Mouse (Mus musculus): ENCODE measurements at regions not wholly inside any gene's neighbourhood (a gene's known extent, or its start where the extent isn't known, plus 50 kb on each side); places are given as distances from the start of the nearest gene placed in this dataset.
A peak's percentile ranks its signal among the peaks of the same experiment; 100 is the strongest.

GRCm38 (mm10) chr15:87102211-87102610 is 441.9 kb upstream of the Fam19a5 start:
- DNase-seq, result no peak

- DNase-seq, result no peak
Measured at GRCm38 (mm10) chr15:87105951-87106350, 438.1 kb upstream of the Fam19a5 start.

DNA sequence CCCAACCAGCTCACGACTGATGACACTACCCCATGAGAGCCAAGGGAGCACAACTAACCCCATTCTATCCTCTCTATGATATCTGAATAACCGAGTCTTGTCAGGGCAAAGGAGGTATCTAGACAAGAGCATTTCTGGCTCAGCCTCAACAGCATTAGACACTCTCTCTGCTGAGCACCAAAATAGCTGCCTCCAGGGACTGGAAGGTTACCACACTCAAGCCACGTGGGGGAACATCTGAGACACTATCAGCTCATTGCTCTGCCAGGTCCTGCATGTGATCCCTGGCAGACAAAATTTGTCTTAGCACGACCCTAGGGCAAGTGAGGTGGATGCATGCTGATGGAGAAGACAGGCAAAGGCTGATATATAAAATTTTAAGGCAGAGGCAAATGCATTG is 436.4 kb upstream of the Fam19a5 start:
- no peak for DNase-seq

DNA sequence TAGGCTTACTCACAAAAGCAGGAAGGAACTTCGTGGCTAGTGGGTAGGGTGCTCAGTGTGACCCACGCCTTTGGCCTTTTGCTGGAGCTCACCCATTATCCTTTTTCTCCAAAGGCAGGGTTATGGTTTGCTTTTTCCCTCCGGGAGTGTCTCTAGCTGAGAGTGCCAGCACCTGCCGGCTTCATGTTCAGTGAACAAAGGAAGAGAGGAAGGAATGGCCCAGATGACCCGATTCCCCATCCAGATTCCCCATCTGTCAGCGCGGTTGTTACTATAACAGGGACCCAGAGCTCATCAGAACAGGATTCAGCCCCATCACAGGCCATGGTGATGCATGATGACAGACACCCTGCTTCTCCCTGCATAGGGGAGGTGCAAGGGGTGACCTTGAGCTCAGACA is 435.7 kb upstream of the Fam19a5 start:
- peak; percentile 20 for DNase-seq

DNA sequence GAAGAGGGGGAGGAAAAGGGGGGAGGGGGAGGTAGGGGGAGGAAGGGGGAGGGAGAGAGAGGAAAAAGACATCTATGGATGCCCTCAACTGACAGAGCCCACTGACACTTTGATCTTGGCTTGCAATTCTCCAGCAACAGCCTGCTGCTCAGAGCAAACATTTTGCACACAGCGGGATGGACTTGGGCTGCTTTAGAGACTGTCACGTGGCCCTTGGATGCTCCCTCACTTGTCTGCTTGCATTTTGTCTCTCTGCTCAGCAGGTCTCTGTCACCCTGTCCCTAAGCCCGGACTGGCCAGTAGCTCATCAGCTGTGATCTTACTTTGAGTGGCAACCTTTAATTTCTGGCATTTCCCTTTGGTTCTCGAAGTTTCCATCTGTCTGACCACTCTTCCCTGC is 421.4 kb upstream of the Fam19a5 start:
- DNase-seq, result no peak

DNA sequence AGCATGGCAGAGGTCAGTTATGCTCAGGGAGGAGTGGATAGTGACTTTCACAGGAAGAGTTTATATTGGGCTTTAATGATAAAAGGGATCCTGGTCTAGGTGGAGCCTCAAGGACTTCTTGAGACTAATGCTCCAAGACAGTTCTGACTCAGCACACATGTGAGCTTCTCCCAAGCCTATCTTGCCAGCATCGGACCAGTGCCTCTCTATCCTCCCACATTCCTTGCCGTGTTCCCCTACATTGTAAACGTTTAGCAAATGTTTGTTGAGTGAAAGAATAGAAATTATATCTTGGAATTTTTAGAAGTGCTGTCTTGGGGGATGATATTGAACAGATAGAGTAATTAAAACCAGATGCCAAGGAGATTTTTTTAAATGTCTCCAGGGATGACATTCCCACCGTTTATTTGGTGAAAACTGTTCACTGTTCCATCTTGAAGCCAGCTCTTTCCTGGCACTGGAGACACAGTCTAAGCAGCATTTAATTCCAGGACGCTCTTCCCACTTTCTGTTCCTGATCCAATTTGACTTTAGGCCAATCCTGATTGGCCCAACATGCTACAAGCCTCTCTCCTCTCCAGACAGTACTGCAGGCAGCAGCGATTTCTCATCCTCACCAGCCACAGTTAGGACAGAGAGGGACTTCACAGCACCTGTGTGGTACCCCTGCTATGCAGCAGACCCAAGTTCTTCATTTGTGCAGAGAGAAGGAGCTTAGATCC is 418.5 kb upstream of the Fam19a5 start:
- DNase-seq, result peak; percentile 35

GRCm38 (mm10) chr15:87138870-87139269 is 405.2 kb upstream of the Fam19a5 start:
- DNase-seq, result no peak

- no peak for DNase-seq
Measured at GRCm38 (mm10) chr15:87169136-87169535, 375.0 kb upstream of the Fam19a5 start.

GRCm38 (mm10) chr15:87170890-87171289 is 373.2 kb upstream of the Fam19a5 start:
- no peak for DNase-seq

DNA sequence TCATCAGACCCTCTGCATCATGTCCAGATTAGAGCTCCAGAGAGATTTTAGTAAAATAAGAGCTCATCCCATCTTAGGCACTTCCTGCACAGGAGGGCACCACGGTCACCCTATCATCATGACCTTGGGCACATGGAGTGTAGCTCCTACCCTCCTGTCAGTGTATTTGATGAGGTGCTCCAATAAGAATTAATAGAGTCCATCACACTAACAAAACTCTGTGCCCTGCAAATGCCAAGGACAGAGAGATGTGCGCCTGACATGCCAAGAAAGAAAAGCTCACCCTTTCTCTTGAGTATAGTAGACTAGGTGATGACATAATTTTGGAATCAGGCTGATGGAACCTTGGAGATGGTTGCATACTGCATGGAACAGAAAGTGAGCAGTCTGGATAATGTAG is 371.0 kb upstream of the Fam19a5 start:
- DNase-seq, result no peak

DNA sequence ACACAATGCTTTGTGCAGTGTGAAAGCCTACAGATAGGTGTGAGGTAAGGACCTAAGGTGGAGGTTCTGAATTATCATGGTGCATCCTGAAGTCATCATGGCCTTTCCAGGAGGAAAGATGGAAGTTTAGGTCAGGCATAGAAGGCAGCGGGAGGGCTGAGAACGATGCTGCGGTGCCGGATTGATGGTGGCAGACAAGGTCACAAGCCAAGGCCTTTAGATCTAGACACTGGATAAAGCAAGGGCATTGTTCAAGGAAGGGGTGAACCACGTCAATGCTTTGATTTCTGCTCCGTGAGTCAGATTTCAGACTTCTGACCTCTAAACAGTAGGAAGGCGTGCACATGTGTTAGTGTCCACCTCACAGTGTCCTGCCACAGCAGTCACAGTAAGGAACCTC is 365.5 kb upstream of the Fam19a5 start:
- no peak for DNase-seq

DNA sequence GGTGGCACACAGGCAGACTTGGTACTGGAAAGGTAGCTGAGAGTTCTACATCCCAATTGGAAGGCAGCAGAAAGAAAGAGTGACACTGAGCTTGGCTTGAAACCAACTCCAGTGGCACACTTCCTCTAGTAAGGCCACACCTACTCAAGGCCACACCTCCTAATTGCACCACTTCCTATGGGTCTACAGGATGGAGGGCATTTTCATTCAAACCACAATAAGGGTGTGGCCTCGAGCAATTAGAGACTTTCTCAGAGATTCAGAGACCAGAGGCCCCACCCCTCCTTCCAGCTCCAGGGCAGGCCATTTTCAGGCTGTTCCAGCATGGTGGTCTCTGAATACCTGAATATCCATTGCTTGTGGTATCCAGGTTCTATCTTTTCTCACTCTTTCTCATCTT is 363.3 kb upstream of the Fam19a5 start:
- DNase-seq, result no peak

DNA sequence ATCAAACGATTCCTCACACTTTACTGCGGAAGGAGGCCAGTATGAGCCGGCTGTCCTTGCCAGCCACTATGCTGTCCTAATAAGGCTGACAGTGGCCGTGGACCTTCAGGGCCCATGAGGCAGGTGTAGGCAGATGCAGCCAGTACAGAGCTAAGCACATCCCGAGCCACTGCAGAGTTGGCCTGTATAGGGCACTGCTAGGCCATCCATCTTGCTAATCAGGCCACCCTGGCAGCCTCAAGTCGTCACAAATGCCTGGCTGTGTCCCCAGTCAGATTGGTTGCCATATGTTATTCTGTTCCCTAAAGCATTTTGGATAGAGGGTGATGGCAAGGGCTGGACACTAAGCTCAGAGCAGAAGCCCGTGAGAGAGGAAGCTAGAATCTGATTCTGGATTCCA is 359.9 kb upstream of the Fam19a5 start:
- DNase-seq, result peak; percentile 73

DNA sequence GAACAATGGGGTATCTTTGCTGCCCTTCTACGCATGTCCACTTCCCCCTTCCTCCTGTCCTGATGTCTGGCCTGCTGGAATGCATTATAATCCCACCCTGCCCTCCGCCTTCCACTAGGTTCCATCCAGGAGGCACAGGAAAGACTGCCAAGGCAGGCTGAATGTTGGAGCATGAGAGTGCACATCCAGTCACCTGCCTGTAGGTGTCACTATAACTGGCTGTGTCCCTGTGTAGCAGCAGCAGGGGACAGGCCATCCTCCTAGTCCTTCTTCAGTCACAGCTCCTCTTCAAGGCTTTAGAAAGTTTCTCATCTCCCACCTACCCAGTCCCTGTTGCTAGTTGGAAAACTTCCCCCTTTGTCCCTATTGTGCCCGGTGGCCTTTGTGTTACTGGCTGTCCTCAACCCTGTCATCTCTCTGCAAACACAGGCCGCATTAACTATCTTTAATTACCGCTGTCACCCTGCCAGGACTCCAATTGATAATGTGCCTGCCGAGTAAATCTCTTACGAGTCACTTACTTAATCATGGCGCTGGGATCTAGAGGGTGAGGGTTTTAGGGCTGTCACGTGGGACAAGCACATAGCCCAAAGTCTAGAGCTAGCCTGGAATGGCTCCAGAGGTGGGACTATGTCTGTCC is 355.2 kb upstream of the Fam19a5 start:
- no peak for DNase-seq

DNA sequence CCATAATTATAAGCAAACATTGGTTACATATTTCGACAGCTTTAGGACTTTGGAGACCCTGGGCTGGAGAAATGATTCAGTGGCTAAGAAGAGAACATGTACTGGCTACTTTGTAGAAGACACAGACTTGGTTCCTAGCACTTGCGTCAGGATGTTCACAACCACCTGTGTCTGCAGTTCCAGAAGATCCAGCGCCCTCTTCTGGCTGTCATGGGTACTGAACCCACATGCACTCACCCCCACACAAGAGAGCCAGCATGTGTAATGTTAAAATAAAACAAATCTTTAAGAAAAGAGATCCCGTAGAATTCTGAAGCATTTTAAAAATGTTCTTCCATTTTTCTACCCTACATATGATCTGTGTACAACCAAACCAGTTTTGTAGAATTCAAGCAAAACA is 352.2 kb upstream of the Fam19a5 start:
- no peak for DNase-seq

- no peak for DNase-seq
Measured at GRCm38 (mm10) chr15:87196306-87196893, 347.7 kb upstream of the Fam19a5 start.

- DNase-seq, result no peak
Measured at GRCm38 (mm10) chr15:87199641-87200040, 344.5 kb upstream of the Fam19a5 start.

DNA sequence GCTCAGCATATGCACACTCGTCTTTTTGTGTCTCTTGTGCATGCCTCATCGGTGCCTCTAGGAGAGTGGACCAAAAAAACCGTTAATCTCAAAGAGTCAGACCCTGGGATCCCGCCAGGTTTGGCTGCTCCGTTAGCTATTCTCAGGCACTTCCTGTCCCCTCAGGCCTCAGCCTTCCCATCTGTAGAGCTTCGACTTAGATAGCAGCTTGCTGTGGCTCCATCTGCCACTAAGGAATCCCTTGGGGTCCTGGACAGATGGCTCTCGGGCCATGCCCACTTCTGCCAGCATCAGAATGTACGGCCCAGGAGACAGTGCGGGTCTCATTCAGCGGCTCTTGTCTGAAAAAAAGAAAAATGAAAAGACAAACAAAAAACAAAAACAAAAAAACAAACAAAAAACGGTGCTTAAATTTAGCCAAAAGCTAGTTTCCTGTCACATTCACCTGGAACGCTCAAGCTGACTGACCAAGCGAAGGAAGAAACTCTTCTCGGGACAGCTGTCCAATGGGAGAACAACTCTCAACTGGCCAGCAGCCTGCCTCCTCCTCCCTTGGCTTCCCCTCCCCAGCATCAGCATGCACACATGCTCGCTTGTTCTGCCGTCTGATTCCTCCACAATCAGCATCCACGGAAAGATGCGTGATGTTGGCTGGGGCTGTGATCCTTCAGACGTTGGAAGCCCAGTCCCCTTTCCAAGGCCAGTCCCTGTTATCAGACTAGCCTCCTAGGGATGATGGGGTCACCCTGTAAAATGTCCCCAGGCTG is 343.6 kb upstream of the Fam19a5 start:
- DNase-seq, result peak; percentile 94

- DNase-seq, result peak; percentile 52
Measured at GRCm38 (mm10) chr15:87201055-87201454, 343.0 kb upstream of the Fam19a5 start.

DNA sequence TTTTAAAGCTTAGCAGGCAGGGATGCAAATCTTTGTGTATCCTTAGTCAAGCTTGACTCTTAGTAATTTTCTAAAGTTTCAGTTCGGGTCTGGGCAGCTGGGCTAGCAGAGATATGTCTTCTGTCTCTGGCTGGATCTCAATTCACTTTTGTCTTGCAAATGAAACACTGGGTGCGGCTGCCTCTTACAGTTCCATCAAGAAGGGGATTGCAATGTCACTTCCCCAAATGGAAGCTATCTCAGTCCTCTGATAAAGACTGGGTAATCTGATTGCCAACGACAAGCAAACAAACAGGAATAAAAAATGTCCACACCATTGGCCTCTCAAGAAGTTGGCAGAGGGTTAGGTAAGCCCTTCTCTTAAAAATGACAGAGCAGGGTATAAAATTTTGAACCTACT is 314.1 kb upstream of the Fam19a5 start:
- no peak for DNase-seq

DNA sequence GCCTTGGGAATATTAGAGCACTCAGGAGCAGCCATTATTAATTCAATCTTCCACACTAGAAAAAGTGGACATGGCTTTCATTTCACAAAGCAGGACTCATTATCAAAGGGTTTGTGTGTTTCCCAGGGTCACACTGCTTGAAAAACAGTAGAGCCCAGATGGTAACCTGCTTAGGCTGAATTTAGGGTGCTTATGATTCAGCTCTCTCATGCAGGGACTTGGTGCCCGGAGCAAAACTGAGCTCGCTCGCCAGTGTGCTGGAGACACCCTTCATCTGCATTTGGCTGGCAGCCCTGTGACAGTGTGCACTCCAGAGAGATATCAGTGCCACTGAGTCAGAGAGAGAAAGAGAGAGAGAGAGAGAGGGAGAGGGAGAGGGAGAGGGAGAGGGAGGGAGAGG is 308.0 kb upstream of the Fam19a5 start:
- no peak for DNase-seq

GRCm38 (mm10) chr15:87239057-87239456 is 305.0 kb upstream of the Fam19a5 start:
- DNase-seq, result no peak

DNA sequence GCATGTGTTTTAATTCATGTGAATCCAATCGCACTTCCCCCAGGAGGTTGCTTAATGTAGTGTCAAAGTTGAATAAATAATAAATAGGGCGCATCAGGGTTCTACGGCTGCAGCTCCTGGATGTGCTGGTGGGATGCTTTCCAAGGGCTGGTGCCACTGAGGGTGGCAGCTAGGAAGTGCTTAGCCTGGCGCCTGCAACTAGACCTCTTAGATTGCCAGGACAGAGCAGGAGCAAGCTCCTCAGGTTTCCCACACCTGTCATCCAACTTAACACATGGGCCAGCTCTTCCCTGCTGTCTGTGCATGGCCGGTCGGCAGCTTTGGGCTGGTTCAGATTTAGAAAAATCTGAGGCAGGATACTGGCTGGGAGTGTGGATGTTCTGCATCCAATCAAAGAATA is 282.6 kb upstream of the Fam19a5 start:
- DNase-seq, result peak; percentile 28

DNA sequence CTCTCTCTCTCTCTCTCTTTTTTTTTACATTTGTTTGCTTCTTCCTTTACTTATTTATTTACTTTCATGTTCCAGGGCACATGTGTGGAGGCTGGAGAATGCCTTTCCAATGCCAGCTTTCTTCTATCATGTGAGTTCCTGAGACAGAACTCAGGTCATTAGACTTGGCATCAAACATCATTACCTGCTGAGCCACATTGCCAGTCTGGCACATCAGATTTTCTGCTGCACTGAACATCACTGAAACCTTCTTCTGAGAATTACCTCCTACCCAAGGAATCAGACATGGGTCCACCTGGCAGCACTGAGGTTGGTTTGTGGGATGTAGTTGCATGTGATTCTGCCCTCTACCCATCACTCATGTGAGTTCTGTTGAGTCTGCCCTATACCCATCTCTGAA is 279.2 kb upstream of the Fam19a5 start:
- DNase-seq, result peak; percentile 15

Data from cerebellum, adult 8-10 months (tissue).